ENCODE assay signal across 24 mouse cellular contexts in the genomic region with DNA sequence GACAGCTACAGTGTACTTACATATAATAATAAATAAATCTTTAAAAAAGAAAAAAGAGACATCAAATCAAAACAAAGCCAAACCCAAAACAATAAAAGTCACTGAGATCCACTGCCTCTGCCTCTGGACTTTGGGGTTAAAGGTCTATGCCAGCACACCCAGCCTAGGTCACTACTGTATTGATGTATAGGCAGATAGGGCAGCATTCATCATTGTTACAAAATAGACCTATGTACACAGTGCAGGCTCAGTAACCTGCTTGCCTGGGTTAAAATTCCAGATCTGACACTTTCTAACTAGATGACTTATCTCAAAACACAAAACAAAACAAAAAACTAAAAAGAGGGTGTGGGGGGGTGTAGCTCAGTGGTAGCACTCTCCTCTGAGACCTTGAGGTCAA. TPM values are rescaled to one million over a fixed set of nuclear protein-coding genes. Genes with fewer than 3 reads are reported as not detected.
"Had no signal": no experiment of that assay in that cellular context is flagged by ENCODE, and none has a peak within 500 bp of the region (broad histone marks: within the 10 kb centered on the region; RNA-seq: fewer than 3 reads in every experiment).

No protein-coding gene starts in this region.

- H3K27me3 ChIP-seq: lung, embryonic 15.5 days; megakaryocyte, embryonic 14.5 days; midbrain, embryonic 13.5 days; midbrain, embryonic 15.5 days; neural tube, embryonic 12.5 days had no signal

- ATAC-seq: lung, postnatal 0 days; midbrain, embryonic 13.5 days; midbrain, embryonic 15.5 days had no signal

- DNase-seq: lung, adult 2 months; lung, postnatal 14 days; lung, postnatal 36 days; right cerebral cortex, postnatal 14 days; spleen, adult 18-20 months; thymus, adult 18-20 months; thymus, postnatal 14 days; thymus, postnatal 36 days had no signal

- H3K36me3 ChIP-seq: lung, embryonic 15.5 days; midbrain, embryonic 15.5 days had no signal

- H3K4me3 ChIP-seq: lung, embryonic 15.5 days; megakaryocyte, embryonic 14.5 days; midbrain, embryonic 13.5 days; midbrain, embryonic 15.5 days; neural tube, embryonic 12.5 days had no signal

- H3K9ac ChIP-seq: lung, embryonic 15.5 days; midbrain, embryonic 13.5 days; midbrain, embryonic 15.5 days; neural tube, embryonic 12.5 days had no signal

- H3K9me3 ChIP-seq: lung, embryonic 15.5 days; megakaryocyte, embryonic 14.5 days; midbrain, embryonic 15.5 days; neural tube, embryonic 12.5 days had no signal

- H3K4me2 ChIP-seq: lung, embryonic 15.5 days; midbrain, embryonic 11.5 days; midbrain, embryonic 13.5 days; midbrain, embryonic 15.5 days; neural tube, embryonic 12.5 days had no signal

- H3K27ac ChIP-seq: lung, embryonic 15.5 days; macrophage; midbrain, embryonic 13.5 days; midbrain, embryonic 15.5 days; neural tube, embryonic 12.5 days had no signal

RNA-seq across cellular contexts. Expression of a gene that starts 2.0 kb away (rescaled TPM):
- total RNA-seq: megakaryocyte progenitor cell, adult 5-6 weeks; midbrain, postnatal 0 days; monocyte, adult 5-6 weeks; neutrophil, adult 5-6 weeks had no signal

RNA-seq across cellular contexts. Expression of a gene that starts 4.7 kb away (rescaled TPM):
- total RNA-seq: megakaryocyte progenitor cell, adult 5-6 weeks; midbrain, postnatal 0 days; monocyte, adult 5-6 weeks; neutrophil, adult 5-6 weeks had no signal
- polyA plus RNA-seq: lung, adult 2 months; lung, embryonic 15.5 days; lung, postnatal 0 days; macrophage; midbrain, embryonic 11.5 days; midbrain, embryonic 13.5 days; midbrain, embryonic 15.5 days; midbrain, postnatal 0 days; neural tube, embryonic 12.5 days; neural tube, embryonic 14.5 days; stomach, embryonic 14.5 days; stomach, embryonic 16.5 days; thymus, postnatal 0 days had no signal
